Mouse (Mus musculus) telencephalon, adult 2 months (tissue): ENCODE measurements around the gene Zc3h7a.
A peak's percentile ranks its signal among the peaks of the same experiment; 100 is the strongest.
"Not testable (repeated sequence)": the region's sequence is repeated elsewhere in the genome, so short reads cannot be mapped to it uniquely, and the experiment has no call there.

Source experiments
- DNase-seq: peaks from one replicate; pipeline ENCODE4 v3.0.0-alpha.2; 2011; ENCODE audit warnings: low read depth, low spot score

The Zc3h7a gene

GRCm38 (mm10) chr16:11143706-11144483 lies 32.3 kb downstream of the Zc3h7a start:
- not testable (repeated sequence) for DNase-seq

DNA sequence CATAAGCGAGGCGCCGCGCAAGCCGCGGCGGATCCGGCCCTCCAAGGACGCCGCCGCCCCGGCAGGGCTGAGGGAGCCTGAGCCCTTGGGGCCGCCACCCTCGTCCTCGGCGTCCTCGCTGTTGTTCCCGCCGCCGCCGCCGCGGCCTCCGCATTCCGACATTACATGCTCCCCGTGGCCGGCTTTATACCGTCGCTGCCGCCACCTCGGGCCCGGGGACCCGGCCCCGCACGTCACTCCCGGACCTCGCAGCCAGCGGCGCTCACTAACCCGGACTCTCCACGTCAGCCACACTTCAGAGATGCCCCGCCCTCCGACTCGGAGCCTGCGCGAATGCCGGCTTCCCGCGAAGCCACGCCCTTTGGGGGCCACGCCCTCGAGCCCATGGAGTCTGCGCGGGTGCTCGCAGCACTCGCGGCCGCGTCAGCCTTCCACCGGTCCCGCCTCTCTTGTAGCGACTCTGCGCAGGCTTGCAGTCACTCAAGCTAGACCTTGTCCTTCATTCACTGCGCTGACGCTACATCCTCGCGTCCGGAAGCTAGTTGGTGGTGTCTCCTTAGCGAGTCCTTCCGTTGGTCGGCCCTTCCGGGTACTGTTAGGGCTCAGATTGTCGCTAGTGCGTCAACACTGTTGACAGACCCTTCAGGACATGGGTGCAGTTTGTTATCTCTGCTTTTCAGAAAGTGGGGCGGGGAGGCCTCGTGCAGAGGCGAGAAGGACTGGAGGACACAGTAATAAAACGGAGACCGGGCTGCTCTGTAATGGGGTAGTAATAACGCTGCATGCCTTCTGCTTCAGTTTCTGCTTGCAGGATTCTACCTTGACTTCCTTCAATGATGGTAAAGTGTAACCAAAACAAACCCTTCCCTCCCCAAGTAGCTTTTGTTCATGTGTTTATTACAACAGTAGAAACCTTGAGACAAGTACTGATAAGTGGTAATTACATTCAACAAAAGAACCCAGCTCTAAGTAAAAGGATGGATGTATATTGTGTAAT lies 41.5 kb downstream of the Zc3h7a start, which contains the start of gene Txndc11:
Txndc11 (minus strand) TSS at position 303 of the 997 bp plus-strand sequence.
- peak; percentile 97 for DNase-seq

DNA sequence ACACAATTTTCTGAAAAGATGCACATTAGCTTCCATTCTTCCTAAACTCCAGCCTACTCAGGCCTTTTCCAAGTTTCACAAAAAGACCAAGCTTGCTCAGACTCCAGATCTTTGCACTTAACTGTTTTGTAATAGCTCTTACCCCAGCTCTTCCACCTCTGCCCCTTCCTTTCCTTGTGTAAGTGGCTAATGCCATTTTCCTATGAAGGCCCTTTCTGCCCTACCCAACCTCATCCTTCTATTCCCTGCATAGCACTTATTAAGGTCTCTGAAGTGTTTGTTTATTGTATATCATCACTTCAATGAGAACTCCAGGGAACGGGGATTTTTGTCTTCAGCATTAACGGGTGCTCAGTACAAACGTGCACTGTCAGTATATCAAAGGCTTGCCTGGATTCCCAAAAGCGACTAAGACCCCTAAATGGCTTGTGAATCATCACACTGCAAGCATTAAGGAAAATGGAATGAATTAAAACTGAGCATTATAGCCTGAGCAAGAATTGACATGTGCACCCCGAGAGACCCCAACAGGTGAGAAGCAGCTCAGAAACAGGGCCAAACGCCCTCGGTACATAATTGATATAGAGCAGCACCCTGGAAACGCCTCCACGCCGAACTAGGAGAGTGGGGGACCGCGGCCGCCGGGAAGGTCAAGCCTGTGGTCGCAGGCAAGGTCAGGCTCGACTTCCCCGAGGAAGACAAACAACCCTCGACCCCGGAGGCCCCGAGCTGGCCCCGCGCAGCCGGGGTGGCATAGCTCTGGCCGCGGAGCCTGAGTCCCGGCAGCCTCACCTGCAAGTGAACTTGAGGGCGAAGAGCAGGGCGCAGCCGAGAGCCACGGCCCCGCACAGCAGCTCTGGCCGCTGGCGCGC lies 42.5 kb downstream of the Zc3h7a start:
- DNase-seq: no peak

GRCm38 (mm10) chr16:11132839-11133238 lies 43.4 kb downstream of the Zc3h7a start:
- DNase-seq: no peak

DNA sequence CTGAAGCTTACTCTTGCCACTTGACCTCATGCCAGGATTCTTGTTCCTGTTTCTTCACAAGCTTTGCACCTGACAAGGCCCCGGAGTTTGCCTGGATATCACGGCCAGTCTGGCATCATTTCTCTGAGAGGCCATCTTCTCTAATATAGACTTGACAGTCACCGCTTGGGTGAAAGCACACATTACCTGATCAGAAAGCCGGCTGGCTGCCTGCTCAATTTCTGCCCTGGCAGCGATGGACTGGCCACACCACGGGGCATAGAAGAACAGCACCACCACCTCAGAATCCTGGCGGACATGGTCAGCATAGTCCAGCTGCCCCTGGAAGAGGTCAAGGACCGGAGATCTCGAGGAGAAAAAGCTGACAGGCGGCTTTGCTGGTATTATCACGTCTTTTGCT lies 47.9 kb downstream of the Zc3h7a start:
- no peak for DNase-seq

DNA sequence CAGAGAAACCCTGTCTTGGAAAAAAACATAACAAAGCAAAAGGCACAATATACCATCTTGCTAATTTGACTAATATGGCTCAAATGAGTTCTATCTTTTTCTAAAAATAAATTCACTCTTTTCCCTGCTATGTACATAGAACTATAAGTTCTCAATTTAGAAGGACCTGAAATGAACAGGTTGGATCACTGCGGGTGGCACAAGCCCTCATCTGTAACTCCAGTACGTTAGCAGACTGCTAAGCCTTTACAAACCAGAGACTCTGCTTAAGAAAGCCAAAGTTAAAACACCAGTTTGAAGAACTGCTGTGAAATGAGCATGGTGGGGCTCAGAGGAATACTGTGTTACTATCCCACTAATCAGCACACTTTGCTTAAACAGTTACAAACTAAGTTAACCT lies 50.8 kb downstream of the Zc3h7a start:
- DNase-seq: no peak

GRCm38 (mm10) chr16:11124110-11124509 lies 52.1 kb downstream of the Zc3h7a start:
- no peak for DNase-seq

- no peak for DNase-seq
Observed at GRCm38 (mm10) chr16:11122625-11123024, 53.6 kb downstream of the Zc3h7a start.

DNA sequence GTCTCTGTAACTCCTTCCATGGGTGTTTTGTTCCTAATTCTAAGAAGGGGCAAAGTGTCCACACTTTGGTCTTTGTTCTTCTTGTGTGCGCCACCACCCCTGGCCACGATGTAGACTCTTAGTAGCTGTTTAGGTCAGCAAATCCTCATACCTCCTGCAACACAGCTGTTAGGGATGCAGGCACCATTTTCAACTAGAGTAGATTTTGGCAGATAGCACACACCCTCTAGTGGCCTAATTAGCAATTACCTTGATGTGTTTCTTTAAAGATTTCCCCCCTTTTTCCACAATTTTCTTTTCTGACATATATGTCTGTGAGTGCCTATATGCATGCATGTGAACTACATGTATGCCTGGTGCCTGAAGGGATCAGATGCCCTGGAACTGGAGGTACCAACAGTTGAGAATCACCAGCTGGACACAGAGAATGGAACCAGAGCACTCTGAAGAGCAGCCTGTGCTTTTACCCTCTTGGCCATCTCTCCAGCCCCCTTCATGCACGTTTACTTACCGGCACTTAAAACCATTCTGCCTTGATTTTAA lies 66.9 kb downstream of the Zc3h7a start:
- no peak for DNase-seq

DNA sequence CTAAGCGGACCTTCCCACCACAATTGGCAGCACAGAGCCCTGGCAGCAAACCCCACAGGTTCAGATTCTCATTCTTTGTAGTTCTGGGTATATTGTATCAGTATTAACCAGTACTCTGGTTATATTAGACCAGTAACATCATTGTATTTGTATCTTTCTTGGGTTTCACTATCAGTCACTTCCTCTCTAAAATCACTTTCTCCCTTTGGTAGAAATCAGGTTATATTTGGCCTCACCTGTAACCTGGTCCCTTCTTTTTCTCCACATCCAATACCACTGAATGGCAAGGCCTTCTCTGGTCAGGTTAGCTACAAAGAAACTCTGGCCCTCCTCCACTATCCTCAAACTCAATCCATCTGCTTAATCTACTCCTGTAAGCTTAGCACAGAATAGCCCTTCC lies 71.3 kb downstream of the Zc3h7a start:
- no peak for DNase-seq

- DNase-seq: no peak
Observed at GRCm38 (mm10) chr16:11097301-11097700, 78.9 kb downstream of the Zc3h7a start.

- DNase-seq: no peak
Observed at GRCm38 (mm10) chr16:11093717-11094386, 82.3 kb downstream of the Zc3h7a start.

GRCm38 (mm10) chr16:11092523-11092922 lies 83.7 kb downstream of the Zc3h7a start:
- DNase-seq: peak; percentile 90

GRCm38 (mm10) chr16:11092061-11092460 lies 84.1 kb downstream of the Zc3h7a start:
- DNase-seq: no peak

DNA sequence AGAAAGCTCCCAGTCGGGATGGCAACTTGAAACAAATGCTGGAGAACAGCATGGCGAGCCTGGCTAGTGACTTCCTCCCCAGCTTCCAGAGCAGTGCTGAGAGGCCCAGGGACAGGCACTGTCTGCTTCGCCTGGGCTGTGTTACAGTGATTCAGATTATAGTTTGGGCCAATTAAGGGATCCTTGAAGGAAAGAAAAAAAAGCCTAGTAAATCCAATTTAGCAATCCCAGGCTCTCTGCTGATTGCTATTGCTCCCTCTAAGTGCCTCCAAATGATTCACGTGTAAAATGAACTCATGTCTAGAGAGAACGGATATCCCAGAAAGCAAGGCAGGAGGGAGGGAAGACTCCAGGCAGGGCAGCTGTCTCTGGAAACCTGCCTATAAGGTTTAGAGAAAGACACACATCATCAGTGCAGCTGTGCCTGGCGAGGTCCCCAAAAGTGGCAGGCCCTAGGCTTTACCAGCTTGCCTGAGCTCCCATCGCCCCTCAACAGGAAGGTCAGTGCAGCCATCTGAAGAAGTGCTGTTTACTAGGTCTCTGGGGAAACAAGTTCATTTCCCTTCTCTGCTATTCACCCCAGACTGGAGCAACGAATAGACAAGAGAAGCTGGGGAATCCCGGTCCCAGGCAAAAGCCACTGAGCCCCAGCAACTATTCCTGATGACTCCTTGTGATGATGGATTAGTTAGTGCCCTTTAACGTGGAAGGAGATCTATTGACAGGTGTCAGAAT lies 85.2 kb downstream of the Zc3h7a start:
- DNase-seq: no peak

- no peak for DNase-seq
Observed at GRCm38 (mm10) chr16:11086856-11087588, 89.2 kb downstream of the Zc3h7a start.
